Mouse (Mus musculus): ENCODE results near the gene Rsph3b. TPM values are rescaled to one million over a fixed set of nuclear protein-coding genes. Genes with fewer than 3 reads are reported as not detected.
"Not testable (repeated sequence)": the region's sequence is repeated elsewhere in the genome, so short reads cannot be mapped to it uniquely, and the experiment has no call there.

The Rsph3b gene
- 25.7 and 29.1 TPM in 2 replicates for polyA plus RNA-seq (2012; rRNA removed)

- peak; percentile 27; the same call in 1 of the 2 replicates for TF ChIP-seq POLR2A (IDR thresholded peaks at IDR 0.05; ENCODE audit: borderline replicate concordance, extremely low read depth, low read depth, low read length)
- DNase-seq = peak; percentile 86
- peak within 1 kb of the TSS; percentile 58 for H3K4me3 ChIP-seq (replicated peaks; ENCODE audit: extremely low read depth, low read depth, low read length)
- WGBS = under 1% methylated on average over 69 of the region's 73 CpGs
- not testable (repeated sequence) for H3K4me1 ChIP-seq (ENCODE audit: control insufficient read depth, insufficient read depth, low read length)
These were observed at the start of gene Rsph3b for GRCm38 (mm10) chr17:6947984-6948768. TSS of gene Rsph3b (minus strand) at chr17:6948682.

GRCm38 (mm10) chr17:6997778-6998490, 49.5 kb upstream of the Rsph3b start:
- not testable (repeated sequence) for H3K4me1 ChIP-seq (ENCODE audit: control insufficient read depth, insufficient read depth, low read length); DNase-seq; H3K4me3 ChIP-seq (replicated peaks; ENCODE audit: extremely low read depth, low read depth, low read length)
- WGBS = 67% methylated on average over 1 of the region's 7 CpGs

GRCm38 (mm10) chr17:6996826-6997225, 48.3 kb upstream of the Rsph3b start:
- not testable (repeated sequence) for H3K4me3 ChIP-seq (replicated peaks; ENCODE audit: extremely low read depth, low read depth, low read length); DNase-seq; H3K4me1 ChIP-seq (ENCODE audit: control insufficient read depth, insufficient read depth, low read length)
- WGBS = 78% methylated on average over 8 of the region's 8 CpGs

- no CpG with 5 or more reads among the region's 6 CpGs for WGBS
- not testable (repeated sequence) for H3K4me1 ChIP-seq (ENCODE audit: control insufficient read depth, insufficient read depth, low read length); DNase-seq; H3K4me3 ChIP-seq (replicated peaks; ENCODE audit: extremely low read depth, low read depth, low read length)
These were observed 47.0 kb upstream of the Rsph3b start for GRCm38 (mm10) chr17:6995504-6995903.

GRCm38 (mm10) chr17:6986118-6986517, 37.6 kb upstream of the Rsph3b start:
- not testable (repeated sequence) for H3K4me1 ChIP-seq (ENCODE audit: control insufficient read depth, insufficient read depth, low read length); H3K4me3 ChIP-seq (replicated peaks; ENCODE audit: extremely low read depth, low read depth, low read length); DNase-seq
- 77% methylated on average over 1 of the region's 1 CpGs for WGBS

GRCm38 (mm10) chr17:6980144-6980543, 31.7 kb upstream of the Rsph3b start:
- 88% methylated on average over 5 of the region's 8 CpGs for WGBS
- DNase-seq; H3K4me3 ChIP-seq (replicated peaks; ENCODE audit: extremely low read depth, low read depth, low read length); H3K4me1 ChIP-seq (ENCODE audit: control insufficient read depth, insufficient read depth, low read length): not testable (repeated sequence)

GRCm38 (mm10) chr17:6979380-6979779, 30.9 kb upstream of the Rsph3b start:
- not testable (repeated sequence) for H3K4me1 ChIP-seq (ENCODE audit: control insufficient read depth, insufficient read depth, low read length); H3K4me3 ChIP-seq (replicated peaks; ENCODE audit: extremely low read depth, low read depth, low read length); DNase-seq
- WGBS = 5% methylated on average over 5 of the region's 5 CpGs

GRCm38 (mm10) chr17:6978287-6979248, 30.1 kb upstream of the Rsph3b start, which contains the start of gene Gm49721:
TSS of gene Gm49721 (plus strand) at chr17:6978904.
- not testable (repeated sequence) for H3K4me3 ChIP-seq (replicated peaks; ENCODE audit: extremely low read depth, low read depth, low read length); H3K4me1 ChIP-seq (ENCODE audit: control insufficient read depth, insufficient read depth, low read length)
- peak; percentile 22; the same call in 1 of the 2 replicates for TF ChIP-seq POLR2A (IDR thresholded peaks at IDR 0.05; ENCODE audit: borderline replicate concordance, extremely low read depth, low read depth, low read length)
- 2% methylated on average over 53 of the region's 68 CpGs for WGBS
- peak; percentile 72 for DNase-seq

GRCm38 (mm10) chr17:6974985-6975384, 26.5 kb upstream of the Rsph3b start:
- not testable (repeated sequence) for DNase-seq; H3K4me1 ChIP-seq (ENCODE audit: control insufficient read depth, insufficient read depth, low read length); H3K4me3 ChIP-seq (replicated peaks; ENCODE audit: extremely low read depth, low read depth, low read length)
- WGBS = 52% methylated on average over 3 of the region's 3 CpGs

- H3K4me3 ChIP-seq (replicated peaks; ENCODE audit: extremely low read depth, low read depth, low read length); DNase-seq; H3K4me1 ChIP-seq (ENCODE audit: control insufficient read depth, insufficient read depth, low read length): not testable (repeated sequence)
- 52% methylated on average over 4 of the region's 4 CpGs for WGBS
These were observed 24.4 kb upstream of the Rsph3b start for GRCm38 (mm10) chr17:6972836-6973396.

- 74% methylated on average over 8 of the region's 8 CpGs for WGBS
- H3K4me3 ChIP-seq (replicated peaks; ENCODE audit: extremely low read depth, low read depth, low read length); H3K4me1 ChIP-seq (ENCODE audit: control insufficient read depth, insufficient read depth, low read length); DNase-seq: not testable (repeated sequence)
These were observed 22.8 kb upstream of the Rsph3b start for GRCm38 (mm10) chr17:6971238-6971637.

GRCm38 (mm10) chr17:6970334-6970733, 21.9 kb upstream of the Rsph3b start, which contains the start of gene Rnaset2b:
TSS of gene Rnaset2b (plus strand) at chr17:6970634.
- DNase-seq; H3K4me3 ChIP-seq (replicated peaks; ENCODE audit: extremely low read depth, low read depth, low read length); H3K4me1 ChIP-seq (ENCODE audit: control insufficient read depth, insufficient read depth, low read length): not testable (repeated sequence)
- 100% methylated on average over 1 of the region's 8 CpGs for WGBS

- not testable (repeated sequence) for DNase-seq; H3K4me1 ChIP-seq (ENCODE audit: control insufficient read depth, insufficient read depth, low read length); H3K4me3 ChIP-seq (replicated peaks; ENCODE audit: extremely low read depth, low read depth, low read length)
- WGBS = 25% methylated on average over 1 of the region's 1 CpGs
These were observed 19.2 kb upstream of the Rsph3b start for GRCm38 (mm10) chr17:6967673-6968072.

Data from lung, adult 2 months (tissue).